Mouse (Mus musculus) ES-E14 (cell line): ENCODE data around the gene Pcdh17.

Source experiments
- CHD2 ChIP-seq: IDR thresholded peaks from 2 replicates; pipeline ENCODE4 v1.6.1; 2014; ENCODE audit warnings: mild to moderate bottlenecking, low read depth, low read length, inconsistent platforms
- HCFC1 ChIP-seq: IDR thresholded peaks from 2 replicates; pipeline ENCODE4 v1.6.1; 2012; ENCODE audit warnings: low read length, inconsistent platforms, borderline replicate concordance; ENCODE audit not compliant: insufficient read depth
- ZC3H11A ChIP-seq: IDR thresholded peaks from 2 replicates; pipeline ENCODE4 v1.6.1; 2012; ENCODE audit warnings: low read depth, mild to moderate bottlenecking, inconsistent platforms, low read length, borderline replicate concordance
- ZNF384 ChIP-seq: IDR thresholded peaks from 2 replicates; pipeline ENCODE4 v1.6.1; 2012; ENCODE audit warnings: low read depth, low read length, inconsistent platforms

GRCm38 (mm10) chr14:84444663-84445502 is 1.5 kb downstream of the Pcdh17 start:
- no peak for TF ChIP-seq HCFC1
- TF ChIP-seq ZC3H11A: no peak
- TF ChIP-seq ZNF384: no peak
- no peak for TF ChIP-seq CHD2
